Mouse (Mus musculus) liver, postnatal 0 days (tissue): ENCODE data around the gene Speg.

Experiments used
- CTCF ChIP-seq: sonication (generic); IDR thresholded peaks from 2 replicates; pipeline ENCODE4 v1.5.1; 2016; ENCODE audit warnings: antibody characterized with exemption, low read depth
- EP300 ChIP-seq: IDR thresholded peaks from 2 replicates; pipeline ENCODE4 v1.6.1; 2016; ENCODE audit warnings: antibody characterized with exemption, low read depth, mild to moderate bottlenecking

GRCm38 (mm10) chr1:75445141-75445701 is 70.1 kb downstream of the Speg start:
- no peak for TF ChIP-seq CTCF
- no peak for TF ChIP-seq EP300
